Mouse (Mus musculus): Measurements from ENCODE around the gene Rcor1.

DNA sequence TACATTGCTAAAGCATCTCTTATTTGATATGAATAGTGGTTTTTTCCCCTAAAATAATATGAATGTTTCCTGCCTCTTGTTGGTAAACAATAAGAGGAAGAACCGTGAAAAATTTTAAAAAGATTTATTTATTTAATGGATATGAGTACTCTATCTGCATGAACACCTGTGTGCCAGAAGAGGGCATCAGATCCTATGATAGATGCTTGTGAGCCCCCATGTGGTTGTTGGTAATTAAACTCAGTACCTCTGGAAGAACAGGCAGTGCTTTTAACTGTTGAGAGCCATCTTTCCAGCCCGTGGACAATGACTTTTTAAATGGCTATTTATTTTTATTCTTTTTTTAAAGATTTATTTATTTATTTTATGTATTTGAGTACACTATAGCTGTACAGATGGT is 5.7 kb downstream of the Rcor1 start:
- no peak for TF ChIP-seq MAZ (IDR thresholded peaks at IDR 0.05; ENCODE audit: low read depth, low read length)
- TF ChIP-seq CTCF (conservative IDR thresholded peaks at IDR 0.05 in 1 of 2, IDR thresholded peaks at IDR 0.05 in 1 of 2; ENCODE audit: low read depth in 2 of 2, low read length in 2 of 2): peak in 1 of 2 experiments; percentile 73; a peak in 2 of 4 replicates

Measured in CH12.LX (cell line).